Mouse (Mus musculus) E14TG2a.4 (cell line): ENCODE results near the gene Xbp1.
A peak's percentile ranks its signal among the peaks of the same experiment; 100 is the strongest.

ENCODE experiments used
- H3K27me3 ChIP-seq: 2 replicates; pipeline ENCODE4 v1.6.1; 2014; ENCODE audit warnings: low read length, control low read depth; ENCODE audit not compliant: insufficient read depth
- H3K36me3 ChIP-seq: 2 replicates; pipeline ENCODE4 v1.6.1; 2014; ENCODE audit warnings: low read length, control low read depth; ENCODE audit not compliant: insufficient read depth
- H3K4me1 ChIP-seq: replicated peaks from 2 replicates; pipeline ENCODE4 v1.6.1; 2014; ENCODE audit warnings: low read depth, low read length, control low read depth
- H3K4me3 ChIP-seq: replicated peaks from 2 replicates; pipeline ENCODE4 v1.5.1; 2014; ENCODE audit warnings: mild to moderate bottlenecking, low read length
- H3K9me3 ChIP-seq: 2 replicates; pipeline ENCODE4 v1.6.1; 2014; ENCODE audit warnings: low read length, control low read depth
- CTCF ChIP-seq: conservative IDR thresholded peaks from 2 replicates; pipeline ENCODE4 v1.5.1; 2014; ENCODE audit warnings: low read length
- NANOG ChIP-seq: IDR thresholded peaks from 2 replicates; pipeline ENCODE4 v1.6.1; 2014; ENCODE audit warnings: borderline replicate concordance, low read length, mixed read lengths
- POU5F1 ChIP-seq: IDR thresholded peaks from 2 replicates; pipeline ENCODE4 v1.6.1; 2014; ENCODE audit warnings: low read length, borderline replicate concordance

The Xbp1 gene

DNA sequence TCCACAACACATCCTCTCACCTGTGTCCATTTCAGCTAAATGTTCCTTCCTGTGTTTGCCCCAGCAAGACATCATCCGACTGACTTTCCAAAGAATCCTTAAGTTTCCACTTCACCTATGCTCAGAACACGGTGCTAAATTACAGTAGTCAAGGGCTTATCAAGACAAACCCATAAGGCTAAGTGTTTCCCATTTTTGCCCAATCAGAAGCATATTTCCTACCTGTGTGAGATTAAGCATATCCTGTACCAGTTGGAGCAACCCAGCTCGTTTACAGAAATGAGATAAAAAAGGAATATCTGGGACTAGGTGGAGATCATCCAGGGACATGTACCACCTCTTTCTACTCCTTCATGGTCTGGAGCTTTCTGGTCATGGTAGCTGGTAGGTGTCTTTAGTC is 26.2 kb downstream of the Xbp1 start:
- Histone ChIP-seq H3K36me3 (no peaks in the 10 kb centered on the region), H3K4me3 (no peak overlapping the region), H3K9me3 (peaks cover 42% of the 10 kb centered on the region), H3K27me3 (no peaks in the 10 kb centered on the region), H3K4me1 (peaks cover 40% of the 10 kb centered on the region)
- TF ChIP-seq POU5F1: no peak
- TF ChIP-seq NANOG: no peak
- no peak for TF ChIP-seq CTCF

- Histone ChIP-seq H3K4me3 (no peak overlapping the region), H3K36me3 (no peaks in the 10 kb centered on the region), H3K9me3 (peaks cover 46% of the 10 kb centered on the region), H3K4me1 (peaks cover 2% of the 10 kb centered on the region), H3K27me3 (no peaks in the 10 kb centered on the region)
- TF ChIP-seq NANOG (no peak), CTCF (no peak), POU5F1 (no peak)
Observed at GRCm38 (mm10) chr11:5551430-5551829, 31.0 kb downstream of the Xbp1 start.

GRCm38 (mm10) chr11:5551931-5552330 is 31.5 kb downstream of the Xbp1 start:
- Histone ChIP-seq H3K4me1 (no peaks in the 10 kb centered on the region), H3K27me3 (no peaks in the 10 kb centered on the region), H3K36me3 (no peaks in the 10 kb centered on the region), H3K9me3 (peaks cover 46% of the 10 kb centered on the region), H3K4me3 (no peak overlapping the region)
- TF ChIP-seq POU5F1: no peak
- TF ChIP-seq CTCF: no peak
- no peak for TF ChIP-seq NANOG

DNA sequence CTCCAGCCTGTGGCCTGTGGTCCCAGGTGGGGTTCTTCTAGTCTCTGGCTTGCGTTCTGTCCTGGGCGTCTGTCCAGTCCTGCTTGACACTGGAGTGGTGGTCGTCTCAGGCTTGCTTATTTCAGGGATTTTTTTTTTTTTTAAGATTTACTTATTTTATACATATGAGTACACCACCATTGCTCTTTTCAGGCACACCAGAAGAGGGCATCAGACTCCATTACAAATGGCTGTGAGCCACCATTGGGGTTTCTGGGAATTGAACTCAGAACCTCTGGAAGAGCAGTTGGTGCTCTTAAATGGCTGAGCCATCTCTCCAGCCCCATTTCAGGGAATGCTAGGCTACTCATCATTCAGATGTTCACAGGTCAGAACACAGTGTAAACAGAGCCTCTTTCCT is 39.8 kb downstream of the Xbp1 start:
- H3K4me1 ChIP-seq: peaks cover 41% of the 10 kb centered on the region
- no peak overlapping the region for H3K4me3 ChIP-seq
- TF ChIP-seq CTCF (no peak), POU5F1 (no peak), NANOG (no peak)
- H3K27me3 ChIP-seq: peaks cover 13% of the 10 kb centered on the region; the same call in 1 of the 2 replicates
- no peaks in the 10 kb centered on the region for H3K36me3 ChIP-seq
- no peaks in the 10 kb centered on the region for H3K9me3 ChIP-seq

DNA sequence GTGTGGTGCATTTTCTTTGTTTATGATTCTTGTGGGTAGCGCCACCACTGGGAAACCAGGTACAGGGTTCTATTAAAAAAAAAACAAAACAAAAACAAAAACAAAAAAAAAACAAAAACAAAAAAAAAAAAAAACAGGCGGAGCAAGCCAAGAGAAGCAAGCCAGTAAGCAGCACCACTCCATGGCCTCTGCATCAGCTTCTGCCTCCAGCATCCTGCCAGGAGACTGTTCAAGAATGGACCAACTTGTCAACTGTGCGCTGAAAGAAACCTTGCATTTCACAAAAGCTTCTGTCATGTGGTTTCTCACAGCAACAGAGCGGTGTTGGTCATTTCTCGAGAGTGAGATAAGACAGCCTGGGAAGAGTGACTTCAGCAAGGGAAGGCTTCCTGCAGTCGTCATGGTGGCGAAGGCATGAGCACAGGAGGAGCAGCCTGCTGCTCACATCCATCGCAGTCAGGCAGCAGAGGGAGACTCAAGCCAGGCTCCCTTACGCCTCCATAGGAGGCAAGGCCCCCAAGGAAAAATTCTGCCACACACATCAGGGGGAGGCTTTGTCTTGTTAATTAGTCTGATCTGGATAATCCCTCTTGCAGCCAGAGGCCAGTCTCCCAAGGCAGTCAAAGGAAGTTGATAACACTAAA is 42.3 kb downstream of the Xbp1 start:
- H3K4me3 ChIP-seq: no peak overlapping the region; the same call in 1 of the 2 replicates
- H3K27me3 ChIP-seq: peaks cover 13% of the 10 kb centered on the region; the same call in 1 of the 2 replicates
- peaks cover 41% of the 10 kb centered on the region for H3K4me1 ChIP-seq
- H3K9me3 ChIP-seq: peaks cover 4% of the 10 kb centered on the region
- no peaks in the 10 kb centered on the region for H3K36me3 ChIP-seq
- TF ChIP-seq POU5F1 (no peak), NANOG (peak; percentile 47; the same call in 1 of the 2 replicates), CTCF (no peak)

DNA sequence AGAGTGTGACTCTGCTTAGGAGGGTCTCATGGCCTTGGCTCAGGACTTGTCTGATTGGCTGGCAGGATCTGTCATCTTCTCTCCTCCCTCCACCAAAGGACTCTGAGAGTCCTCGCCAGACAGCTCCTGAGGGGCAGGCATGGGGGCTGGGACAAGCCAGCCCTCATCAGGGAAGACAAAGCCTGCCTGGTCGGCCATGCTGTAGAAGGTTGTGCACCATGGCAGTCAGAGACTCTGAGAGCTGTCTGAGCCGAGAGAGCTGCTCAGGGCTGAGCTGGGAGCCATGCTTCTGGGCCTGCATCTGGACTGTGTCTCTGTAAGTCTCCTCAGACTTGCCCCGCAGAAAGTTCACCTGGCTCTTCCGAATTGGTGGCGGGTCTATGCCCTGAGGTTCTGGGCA is 43.4 kb downstream of the Xbp1 start:
- peaks cover 39% of the 10 kb centered on the region for H3K4me1 ChIP-seq
- no peak overlapping the region for H3K4me3 ChIP-seq
- peaks cover 9% of the 10 kb centered on the region; the same call in 1 of the 2 replicates for H3K27me3 ChIP-seq
- H3K36me3 ChIP-seq: no peaks in the 10 kb centered on the region
- peaks cover 8% of the 10 kb centered on the region for H3K9me3 ChIP-seq
- no peak for TF ChIP-seq CTCF
- no peak for TF ChIP-seq POU5F1
- TF ChIP-seq NANOG: no peak

DNA sequence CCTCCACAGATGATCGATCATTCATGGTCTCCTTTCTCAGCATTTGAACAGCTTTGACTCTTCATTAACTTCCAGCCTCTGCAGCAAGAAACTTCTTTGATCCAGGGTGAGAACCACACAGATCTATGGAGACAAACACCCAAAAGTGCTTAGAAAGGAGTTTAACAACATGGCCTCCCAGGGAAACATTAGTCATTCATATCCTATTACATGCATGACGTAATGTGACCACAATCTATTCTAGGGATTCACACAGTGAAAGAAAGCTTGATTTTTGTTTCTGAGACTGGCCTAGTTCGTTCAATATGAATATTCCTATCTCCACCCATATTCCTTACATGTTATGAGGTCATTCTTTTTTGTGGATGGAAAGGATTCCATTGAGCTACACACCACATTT is 45.1 kb downstream of the Xbp1 start:
- H3K36me3 ChIP-seq: no peaks in the 10 kb centered on the region
- H3K4me1 ChIP-seq: peaks cover 29% of the 10 kb centered on the region
- peaks cover 11% of the 10 kb centered on the region for H3K27me3 ChIP-seq
- H3K4me3 ChIP-seq: no peak overlapping the region
- H3K9me3 ChIP-seq: peaks cover 8% of the 10 kb centered on the region
- TF ChIP-seq POU5F1 (no peak), NANOG (no peak)

GRCm38 (mm10) chr11:5566506-5566905 is 46.0 kb downstream of the Xbp1 start:
- H3K36me3 ChIP-seq: no peaks in the 10 kb centered on the region
- peaks cover 14% of the 10 kb centered on the region for H3K27me3 ChIP-seq
- peaks cover 37% of the 10 kb centered on the region for H3K4me1 ChIP-seq
- no peak overlapping the region for H3K4me3 ChIP-seq
- no peak for TF ChIP-seq CTCF
- TF ChIP-seq NANOG: no peak
- TF ChIP-seq POU5F1: no peak
- peaks cover 8% of the 10 kb centered on the region for H3K9me3 ChIP-seq

DNA sequence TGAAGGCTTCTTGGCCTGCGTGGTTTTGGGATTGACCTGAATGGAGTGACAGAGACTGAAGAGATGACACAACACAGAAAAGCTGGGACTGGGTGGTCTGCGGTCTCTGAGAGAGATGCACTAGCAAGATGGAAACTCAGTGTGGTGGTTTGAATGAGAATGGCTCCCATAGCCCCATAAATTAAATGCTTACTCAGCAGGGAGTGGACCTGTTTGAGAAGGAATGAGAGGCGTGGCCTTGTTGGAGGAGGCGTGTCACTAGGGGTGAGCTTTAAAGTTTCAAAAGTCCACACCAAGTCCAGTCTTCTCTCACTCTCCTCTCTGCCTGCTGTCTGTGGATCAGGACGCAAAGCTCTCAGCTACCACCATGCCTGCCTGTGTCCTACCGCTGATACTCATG is 47.2 kb downstream of the Xbp1 start:
- peaks cover 23% of the 10 kb centered on the region for H3K27me3 ChIP-seq

More for the DNA sequence above, 47.2 kb downstream of the Xbp1 start:
- Histone ChIP-seq H3K4me1 (peaks cover 26% of the 10 kb centered on the region), H3K36me3 (no peaks in the 10 kb centered on the region), H3K9me3 (peaks cover 8% of the 10 kb centered on the region), H3K4me3 (no peak overlapping the region)
- TF ChIP-seq CTCF: no peak
- TF ChIP-seq NANOG: no peak
- no peak for TF ChIP-seq POU5F1
